Mouse (Mus musculus): ENCODE measurements around the gene Gsdma. TPM values are rescaled to one million over a fixed set of nuclear protein-coding genes. Genes with fewer than 3 reads are reported as not detected.
"Not testable (repeated sequence)": the region's sequence is repeated elsewhere in the genome, so short reads cannot be mapped to it uniquely, and the experiment has no call there.

Gsdma gene
- total RNA-seq (2022): not detected

- DNase-seq: no peak
Measured at GRCm38 (mm10) chr11:98664091-98664490, at the start of gene Gsdma. Gsdma (plus strand) TSS chr11:98664351.

- no peak for DNase-seq
Measured at GRCm38 (mm10) chr11:98620791-98621190, 43.4 kb upstream of the Gsdma start.

- not testable (repeated sequence) for DNase-seq
Measured at GRCm38 (mm10) chr11:98623981-98624380, 40.2 kb upstream of the Gsdma start.

- DNase-seq: not testable (repeated sequence)
Measured at GRCm38 (mm10) chr11:98624381-98624780, 39.8 kb upstream of the Gsdma start.

- no peak for DNase-seq
Measured at GRCm38 (mm10) chr11:98625611-98626410, 38.3 kb upstream of the Gsdma start, which contains the start of the genes Gm12355 and Gsdma3. Gm12355 (minus strand) TSS chr11:98625661. Gsdma3 (plus strand) TSS chr11:98626360.

- DNase-seq: no peak
Measured at GRCm38 (mm10) chr11:98628706-98629105, 35.4 kb upstream of the Gsdma start.

GRCm38 (mm10) chr11:98630646-98631045 is 33.5 kb upstream of the Gsdma start:
- DNase-seq: no peak

- not testable (repeated sequence) for DNase-seq
Measured at GRCm38 (mm10) chr11:98635312-98635970, 28.7 kb upstream of the Gsdma start.

GRCm38 (mm10) chr11:98637501-98637900 is 26.6 kb upstream of the Gsdma start:
- DNase-seq: no peak

GRCm38 (mm10) chr11:98640091-98640490 is 24.1 kb upstream of the Gsdma start:
- DNase-seq: no peak

- DNase-seq: no peak
Measured at GRCm38 (mm10) chr11:98644757-98645156, 19.4 kb upstream of the Gsdma start.

- no peak for DNase-seq
Measured at GRCm38 (mm10) chr11:98645946-98646345, 18.2 kb upstream of the Gsdma start.

GRCm38 (mm10) chr11:98646459-98646858 is 17.7 kb upstream of the Gsdma start, which contains the start of gene Gsdma2:
Gsdma2 (plus strand) TSS chr11:98646759.
- DNase-seq: no peak

GRCm38 (mm10) chr11:98655076-98655475 is 9.1 kb upstream of the Gsdma start:
- not testable (repeated sequence) for DNase-seq

- DNase-seq: no peak
Measured at GRCm38 (mm10) chr11:98660517-98660916, 3.6 kb upstream of the Gsdma start.

- DNase-seq: no peak
Measured at GRCm38 (mm10) chr11:98668984-98669383, 4.8 kb downstream of the Gsdma start.

GRCm38 (mm10) chr11:98671284-98671815 is 7.2 kb downstream of the Gsdma start:
- DNase-seq: no peak

GRCm38 (mm10) chr11:98671857-98672256 is 7.7 kb downstream of the Gsdma start:
- no peak for DNase-seq

GRCm38 (mm10) chr11:98672482-98672881 is 8.3 kb downstream of the Gsdma start:
- DNase-seq: no peak

GRCm38 (mm10) chr11:98673136-98673535 is 9.0 kb downstream of the Gsdma start:
- not testable (repeated sequence) for DNase-seq

- DNase-seq: no peak
Measured at GRCm38 (mm10) chr11:98675829-98676363, 11.7 kb downstream of the Gsdma start.

- DNase-seq: no peak
Measured at GRCm38 (mm10) chr11:98680023-98680422, 15.9 kb downstream of the Gsdma start.

GRCm38 (mm10) chr11:98680595-98680994 is 16.4 kb downstream of the Gsdma start:
- not testable (repeated sequence) for DNase-seq
